Mouse (Mus musculus) bone marrow macrophage, adult 2 months (primary cell): ENCODE results near the gene Cep72.

ENCODE experiments used
- CTCF ChIP-seq: IDR thresholded peaks from 2 replicates; pipeline ENCODE4 v1.5.1; 2012; ENCODE audit warnings: low read depth, mild to moderate bottlenecking, low read length, moderate library complexity
- POLR2A ChIP-seq: IDR thresholded peaks from 2 replicates; pipeline ENCODE4 v1.6.1; 2012; ENCODE audit warnings: mild to moderate bottlenecking, low read depth, low read length, borderline replicate concordance

DNA sequence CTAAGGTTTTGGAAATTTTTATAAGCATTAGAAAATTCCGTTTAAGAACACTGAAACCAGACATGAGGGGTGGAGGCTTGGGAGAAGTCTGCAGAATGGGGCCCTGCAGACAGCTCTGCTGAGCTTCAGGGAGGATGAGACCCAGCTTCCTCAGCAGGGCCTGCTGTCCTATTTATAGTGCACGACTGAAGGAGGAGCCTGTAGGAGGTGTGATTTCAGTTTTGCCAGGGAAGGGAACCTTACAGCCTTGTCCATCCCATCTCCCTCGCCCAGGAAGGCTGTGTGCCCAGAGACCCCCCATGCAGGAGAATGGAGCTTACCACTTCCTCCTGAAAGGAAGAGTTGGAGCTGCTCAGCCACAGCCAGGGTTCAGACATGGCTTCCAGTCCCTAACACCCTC, 51.4 kb downstream of the Cep72 start:
- TF ChIP-seq CTCF (no peak), POLR2A (no peak)
